9 mouse cellular contexts compared by ENCODE assay signal in the genomic region with DNA sequence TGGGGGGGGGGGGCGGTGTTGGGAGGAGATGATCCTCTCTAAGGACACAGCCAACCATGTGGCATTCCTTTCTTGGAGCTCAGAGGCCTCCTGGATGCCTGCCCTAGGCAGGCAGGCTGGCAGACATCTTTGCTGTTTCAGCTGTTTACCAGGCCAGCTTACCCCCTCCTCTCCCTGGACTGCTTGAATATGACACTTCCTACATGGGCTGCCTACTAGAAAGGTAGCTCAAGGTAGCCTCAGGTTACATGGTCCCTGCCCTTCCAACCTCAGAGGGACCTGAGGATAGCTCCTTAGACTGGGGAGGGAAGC. TPM values are rescaled to one million over a fixed set of nuclear protein-coding genes. Genes with fewer than 3 reads are reported as not detected.
DNase-seq lines count a peak whose midpoint lies in the region; ATAC-seq lines count a peak whose summit lies in the region.
"Had no signal": no experiment of that assay in that cellular context is flagged by ENCODE, and none has a peak within 500 bp of the region (broad histone marks: within the 10 kb centered on the region; RNA-seq: fewer than 3 reads in every experiment).

No protein-coding gene starts in this region.

- H3K4me3 ChIP-seq in kidney, embryonic 14.5 days (ENCODE audit: low read length): no peak overlapping the region
- H3K4me3 ChIP-seq in hindbrain, embryonic 12.5 days: no peak overlapping the region
- H3K4me3 ChIP-seq in neural tube, embryonic 12.5 days: no peak overlapping the region

- ATAC-seq in kidney, embryonic 14.5 days (ENCODE audit: low FRiP score, low TSS enrichment): no peak
- ATAC-seq in hindbrain, embryonic 12.5 days (ENCODE audit: low FRiP score): no peak
- ATAC-seq in neural tube, embryonic 12.5 days (ENCODE audit: low FRiP score, low read depth): no peak

- H3K4me1 ChIP-seq in kidney, embryonic 14.5 days (ENCODE audit: control insufficient read depth, insufficient read depth, low read length): peaks cover 35% of the 10 kb centered on the region
- H3K4me1 ChIP-seq in hindbrain, embryonic 12.5 days: peaks cover 71% of the 10 kb centered on the region
- peaks cover 70% of the 10 kb centered on the region for H3K4me1 ChIP-seq in neural tube, embryonic 12.5 days

- no peaks in the 10 kb centered on the region for H3K9me3 ChIP-seq in kidney, embryonic 14.5 days (ENCODE audit: control insufficient read depth, low read length)
- H3K9me3 ChIP-seq in hindbrain, embryonic 12.5 days (replicated peaks): no peaks in the 10 kb centered on the region
- H3K9me3 ChIP-seq in neural tube, embryonic 12.5 days: no peaks in the 10 kb centered on the region

- H3K36me3 ChIP-seq in kidney, embryonic 14.5 days (ENCODE audit: control insufficient read depth, insufficient read depth, low read length): peaks cover 14% of the 10 kb centered on the region
- H3K36me3 ChIP-seq in hindbrain, embryonic 12.5 days: peaks cover 29% of the 10 kb centered on the region
- peaks cover 23% of the 10 kb centered on the region for H3K36me3 ChIP-seq in neural tube, embryonic 12.5 days

- H3K9ac ChIP-seq in kidney, embryonic 14.5 days (ENCODE audit: low read depth, low read length): no peak overlapping the region
- peak overlapping the region; percentile 4 for H3K9ac ChIP-seq in hindbrain, embryonic 12.5 days
- no peak overlapping the region for H3K9ac ChIP-seq in neural tube, embryonic 12.5 days

- H3K27ac ChIP-seq in kidney, embryonic 14.5 days (ENCODE audit: low read depth, low read length): peak overlapping the region; percentile 37; the same call in 1 of the 2 replicates
- peak overlapping the region; percentile 85 for H3K27ac ChIP-seq in hindbrain, embryonic 12.5 days
- peak overlapping the region; percentile 5; the same call in 1 of the 2 replicates for H3K27ac ChIP-seq in neural tube, embryonic 12.5 days

- DNase-seq in kidney, adult 18-20 months: no peak
- DNase-seq in cerebellum, adult 9-10 months: peak; percentile 68
- DNase-seq in adrenal gland, adult 18-20 months (ENCODE audit: low spot score in 2 of 2): no peak
- DNase-seq in right cerebral cortex, postnatal 25 days: no peak
- DNase-seq in adrenal gland, postnatal 10 days: no peak

- no peaks in the 10 kb centered on the region for H3K27me3 ChIP-seq in kidney, embryonic 14.5 days (ENCODE audit: control insufficient read depth, insufficient read depth, low read length)
- no peaks in the 10 kb centered on the region for H3K27me3 ChIP-seq in hindbrain, embryonic 12.5 days
- no peaks in the 10 kb centered on the region for H3K27me3 ChIP-seq in neural tube, embryonic 12.5 days (replicated peaks)

- no peak overlapping the region for H3K4me2 ChIP-seq in kidney, embryonic 14.5 days (replicated peaks; ENCODE audit: low read depth, low read length)
- H3K4me2 ChIP-seq in hindbrain, embryonic 12.5 days (replicated peaks): 0 out of 2 replicates have a peak overlapping the region, but pooled peaks have one; percentile 12
- no peak overlapping the region; the same call in 1 of the 2 replicates for H3K4me2 ChIP-seq in neural tube, embryonic 12.5 days (replicated peaks)

- WGBS in kidney, embryonic 14.5 days: 75% methylated on average over 1 of the region's 1 CpGs
- 69% methylated on average over 1 of the region's 1 CpGs for WGBS in hindbrain, embryonic 12.5 days
- WGBS in neural tube, embryonic 12.5 days: 75% methylated on average over 1 of the region's 1 CpGs

RNA-seq across cellular contexts. Expression of gene Cel, which starts 24.4 kb away (rescaled TPM):
- polyA plus RNA-seq in kidney, embryonic 14.5 days (2014; fragmentation: Nextera tagmentation; extraction: Ambion mirVana): not detected in 2 replicates
- not detected in 2 replicates for polyA plus RNA-seq in hindbrain, embryonic 12.5 days (2016; fragmentation: Nextera tagmentation; extraction: Ambion mirVana)
- polyA plus RNA-seq in neural tube, embryonic 12.5 days (2016; fragmentation: Nextera tagmentation; extraction: Ambion mirVana): not detected in 2 replicates
- total RNA-seq in adrenal gland, adult 18-20 months (2021): not detected
- total RNA-seq in adrenal gland, postnatal 10 days (2021): under 1 TPM in 1 of 2 experiments, not detected in 1; 0.15 TPM
- total RNA-seq: MEL had no signal

RNA-seq across cellular contexts. Expression of gene Ralgds, which starts 25.8 kb away (rescaled TPM):
- polyA plus RNA-seq in kidney, embryonic 14.5 days (2014; fragmentation: Nextera tagmentation; extraction: Ambion mirVana): 23.7 and 26.6 TPM in 2 replicates
- polyA plus RNA-seq in hindbrain, embryonic 12.5 days (2016; fragmentation: Nextera tagmentation; extraction: Ambion mirVana): 96.7 and 108 TPM in 2 replicates
- 99.6 and 111 TPM in 2 replicates for polyA plus RNA-seq in neural tube, embryonic 12.5 days (2016; fragmentation: Nextera tagmentation; extraction: Ambion mirVana)
- 10 to 100 TPM; 24.3 to 24.4 TPM for total RNA-seq in adrenal gland, adult 18-20 months (2021)
- total RNA-seq in adrenal gland, postnatal 10 days (2021): 10 to 100 TPM; 31.5 to 47.4 TPM

RNA-seq across cellular contexts. Expression of gene Gm10134, which starts 32.9 kb away (rescaled TPM):
- 2.7 and 9.9 TPM in 2 replicates for polyA plus RNA-seq in kidney, embryonic 14.5 days (2014; fragmentation: Nextera tagmentation; extraction: Ambion mirVana)
- polyA plus RNA-seq in hindbrain, embryonic 12.5 days (2016; fragmentation: Nextera tagmentation; extraction: Ambion mirVana): 1.8 and 2.8 TPM in 2 replicates
- polyA plus RNA-seq in neural tube, embryonic 12.5 days (2016; fragmentation: Nextera tagmentation; extraction: Ambion mirVana): 2.4 and 3.5 TPM in 2 replicates
- 1 to 10 TPM; 2.0 TPM for total RNA-seq in adrenal gland, adult 18-20 months (2021)
- total RNA-seq in adrenal gland, postnatal 10 days (2021): 1 to 10 TPM; 2.6 to 3.2 TPM
- total RNA-seq: MEL had no signal

RNA-seq across cellular contexts. Expression of gene Gbgt1, which starts 42.1 kb away (rescaled TPM):
- 2.7 and 3.5 TPM in 2 replicates for polyA plus RNA-seq in kidney, embryonic 14.5 days (2014; fragmentation: Nextera tagmentation; extraction: Ambion mirVana)
- polyA plus RNA-seq in hindbrain, embryonic 12.5 days (2016; fragmentation: Nextera tagmentation; extraction: Ambion mirVana): 0.67 and 0.72 TPM in 2 replicates
- polyA plus RNA-seq in neural tube, embryonic 12.5 days (2016; fragmentation: Nextera tagmentation; extraction: Ambion mirVana): 0.80 and 0.81 TPM in 2 replicates
- total RNA-seq in adrenal gland, adult 18-20 months (2021): 1 to 10 TPM; 4.5 to 6.3 TPM
- 1 to 10 TPM; 4.3 to 5.4 TPM for total RNA-seq in adrenal gland, postnatal 10 days (2021)
- total RNA-seq: MEL had no signal

RNA-seq across cellular contexts. Expression of gene Gtf3c5, which starts 44.8 kb away (rescaled TPM):
- polyA plus RNA-seq in kidney, embryonic 14.5 days (2014; fragmentation: Nextera tagmentation; extraction: Ambion mirVana): 31.1 and 35.8 TPM in 2 replicates
- polyA plus RNA-seq in hindbrain, embryonic 12.5 days (2016; fragmentation: Nextera tagmentation; extraction: Ambion mirVana): 50.0 and 50.5 TPM in 2 replicates
- 46.7 and 51.1 TPM in 2 replicates for polyA plus RNA-seq in neural tube, embryonic 12.5 days (2016; fragmentation: Nextera tagmentation; extraction: Ambion mirVana)
- 10 to 100 TPM; 15.2 to 17.2 TPM for total RNA-seq in adrenal gland, adult 18-20 months (2021)
- 10 to 100 TPM; 15.5 to 21.5 TPM for total RNA-seq in adrenal gland, postnatal 10 days (2021)

Comparison
In these comparisons a context has a peak if more than half of its experiments do, and no peak if none do; other contexts are left out.
1. H3K27ac ChIP-seq: peak in every context shown above with its lines; median percentile 85 in hindbrain, embryonic 12.5 days; 37 in kidney, embryonic 14.5 days; 5 in neural tube, embryonic 12.5 days.